Mouse (Mus musculus): ENCODE measurements at regions not wholly inside any gene's neighbourhood (a gene's known extent, or its start where the extent isn't known, plus 50 kb on each side); places are given as distances from the start of the nearest gene placed in this dataset.

- TF ChIP-seq POLR2A (IDR thresholded peaks at IDR 0.05; ENCODE audit: insufficient read length, low read depth) (no peak), MAX (IDR thresholded peaks at IDR 0.05; ENCODE audit: low read depth) (no peak), MYOG (IDR thresholded peaks at IDR 0.05; ENCODE audit: control insufficient read depth in 1 of 3, insufficient read depth in 1 of 3, insufficient read length in 2 of 3, low read depth in 2 of 3) (no peak), E2F4 (IDR thresholded peaks at IDR 0.05; ENCODE audit: insufficient read depth) (no peak), USF1 (IDR thresholded peaks at IDR 0.05; ENCODE audit: low read depth) (no peak), CEBPB (IDR thresholded peaks at IDR 0.05; ENCODE audit: insufficient read depth, poor library complexity, severe bottlenecking) (no peak), POLR2AphosphoS2 (IDR thresholded peaks at IDR 0.05; ENCODE audit: insufficient read length, low read depth) (no peak), SRF (IDR thresholded peaks at IDR 0.05; ENCODE audit: control insufficient read depth, insufficient read length, low read depth) (no peak)
Measured at GRCm38 (mm10) chr13:60536725-60537124, 65.0 kb upstream of the Dapk1 start.

Data from myocyte (in vitro differentiated cells).